Mouse (Mus musculus): ENCODE measurements around the gene Rnasel. TPM values are rescaled to one million over a fixed set of nuclear protein-coding genes. Genes with fewer than 3 reads are reported as not detected.

Gene Rnasel
- total RNA-seq, 2 experiments from 2014 or later: 8.8 to 9.3 TPM

Other genes with a start within 250 kb of the Rnasel start
- gene Npl, start 199.4 kb upstream of the Rnasel start, total RNA-seq (2021): 1 to 10 TPM; 5.0 to 5.9 TPM
- 10 to 100 TPM; 55.9 to 77.4 TPM for gene Rgs8, start 96.4 kb upstream of the Rnasel start, total RNA-seq (2021)
- 1 to 10 TPM; 7.1 to 8.7 TPM for gene Rgs16, start 9.1 kb upstream of the Rnasel start, total RNA-seq (2021)
- 1 to 10 TPM; 1.2 to 1.6 TPM for gene Rgsl1, start 94.7 kb downstream of the Rnasel start, total RNA-seq (2021)
- gene Teddm1b, start 124.9 kb downstream of the Rnasel start, total RNA-seq (2021): not detected
- gene Teddm1a, start 142.3 kb downstream of the Rnasel start, total RNA-seq (2021): not detected
- gene Glul, start 150.5 kb downstream of the Rnasel start, total RNA-seq (2021): 1,000 to 10,000 TPM; 1,850 to 1,886 TPM
- 1 to 10 TPM; 2.9 to 4.0 TPM for gene Teddm2, start 150.8 kb downstream of the Rnasel start, total RNA-seq (2021)